Mouse (Mus musculus) layer of hippocampus, adult 11-12 months (tissue): ENCODE results near the gene Pjvk.
"Not testable (repeated sequence)": the region's sequence is repeated elsewhere in the genome, so short reads cannot be mapped to it uniquely, and the experiment has no call there.

Experiments
- DNase-seq: peaks from one replicate; pipeline ENCODE4 v3.0.0; 2022; ENCODE audit warnings: low spot score

Pjvk gene

GRCm38 (mm10) chr2:76647883-76648570 lies at the start of gene Pjvk, which contains the start of gene Prkra:
Pjvk (plus strand) TSS chr2:76648476.
Prkra (minus strand) TSS chr2:76648015.
- peak; percentile 96 for DNase-seq

- DNase-seq, result peak; percentile 33
Observed at GRCm38 (mm10) chr2:76599214-76599613, 49.1 kb upstream of the Pjvk start.

- DNase-seq, result no peak
Observed at GRCm38 (mm10) chr2:76602256-76602655, 46.0 kb upstream of the Pjvk start.

GRCm38 (mm10) chr2:76606704-76607103 lies 41.6 kb upstream of the Pjvk start:
- DNase-seq, result no peak

GRCm38 (mm10) chr2:76610326-76611104 lies 37.8 kb upstream of the Pjvk start:
- no peak for DNase-seq

- DNase-seq, result no peak
Observed at GRCm38 (mm10) chr2:76611996-76612395, 36.3 kb upstream of the Pjvk start.

- peak; percentile 44 for DNase-seq
Observed at GRCm38 (mm10) chr2:76618078-76618477, 30.2 kb upstream of the Pjvk start.

- DNase-seq, result no peak
Observed at GRCm38 (mm10) chr2:76620188-76620587, 28.1 kb upstream of the Pjvk start.

- no peak for DNase-seq
Observed at GRCm38 (mm10) chr2:76621724-76622123, 26.6 kb upstream of the Pjvk start.

- not testable (repeated sequence) for DNase-seq
Observed at GRCm38 (mm10) chr2:76622316-76622715, 26.0 kb upstream of the Pjvk start.

GRCm38 (mm10) chr2:76630293-76630692 lies 18.0 kb upstream of the Pjvk start:
- no peak for DNase-seq

- DNase-seq, result no peak
Observed at GRCm38 (mm10) chr2:76631600-76631999, 16.7 kb upstream of the Pjvk start.

- no peak for DNase-seq
Observed at GRCm38 (mm10) chr2:76639637-76640036, 8.6 kb upstream of the Pjvk start.

GRCm38 (mm10) chr2:76643801-76644200 lies 4.5 kb upstream of the Pjvk start:
- DNase-seq, result no peak

- DNase-seq, result no peak
Observed at GRCm38 (mm10) chr2:76647441-76647869, 821 bp upstream of the Pjvk start.

- DNase-seq, result no peak
Observed at GRCm38 (mm10) chr2:76648666-76649141, 428 bp downstream of the Pjvk start.

GRCm38 (mm10) chr2:76653070-76653469 lies 4.8 kb downstream of the Pjvk start:
- DNase-seq, result no peak

GRCm38 (mm10) chr2:76654646-76655045 lies 6.4 kb downstream of the Pjvk start:
- DNase-seq, result no peak

- no peak for DNase-seq
Observed at GRCm38 (mm10) chr2:76655444-76655843, 7.2 kb downstream of the Pjvk start.

GRCm38 (mm10) chr2:76655982-76656381 lies 7.7 kb downstream of the Pjvk start:
- no peak for DNase-seq

- DNase-seq, result no peak
Observed at GRCm38 (mm10) chr2:76658551-76658950, 10.3 kb downstream of the Pjvk start.

GRCm38 (mm10) chr2:76659419-76659818 lies 11.1 kb downstream of the Pjvk start:
- no peak for DNase-seq

- no peak for DNase-seq
Observed at GRCm38 (mm10) chr2:76665531-76665930, 17.3 kb downstream of the Pjvk start.
